Mouse (Mus musculus): ENCODE measurements around the gene Crip1.

DNA sequence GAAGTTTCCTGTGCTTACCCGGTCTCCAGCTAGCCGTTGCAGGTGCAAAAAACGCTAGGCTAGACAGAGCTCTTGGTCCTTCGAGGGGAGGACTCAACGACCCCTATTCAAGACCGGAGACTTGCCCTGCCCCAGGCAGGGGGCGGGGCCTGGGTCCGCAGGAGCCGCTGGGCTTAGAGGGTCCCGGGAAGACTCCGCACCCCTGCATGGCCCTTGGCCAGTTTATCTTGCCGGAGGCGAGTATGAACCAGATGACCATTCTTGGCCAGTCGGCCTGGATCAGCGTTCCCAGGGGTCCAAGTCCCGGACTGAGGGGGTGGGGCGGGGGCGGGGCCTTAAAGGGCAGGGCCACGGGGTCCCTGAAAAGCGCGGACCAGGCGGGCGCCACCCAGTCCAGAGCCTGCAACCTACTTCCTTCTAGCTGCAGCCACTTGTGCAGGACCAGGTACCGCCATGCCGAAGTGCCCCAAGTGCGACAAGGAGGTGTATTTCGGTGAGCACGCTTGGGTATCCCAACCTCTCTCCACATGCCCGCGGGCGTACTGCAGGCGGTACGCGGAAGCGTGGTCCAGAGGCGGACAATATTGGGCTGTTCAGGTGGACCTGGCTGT, 5.7 kb downstream of the Crip1 start:
- TF ChIP-seq POLR2A (IDR thresholded peaks at IDR 0.05; ENCODE audit: borderline replicate concordance, extremely low read depth, insufficient read depth, insufficient read length, poor library complexity, severe bottlenecking) (no peak), CTCF (IDR thresholded peaks at IDR 0.05; ENCODE audit: borderline replicate concordance, extremely low read depth, insufficient read depth, insufficient read length) (no peak)

Data from brain, embryonic 14.5 days (tissue).